Mouse (Mus musculus) left cerebral cortex, postnatal 10 days (tissue): ENCODE measurements around the gene Slc3a2. TPM values are rescaled to one million over a fixed set of nuclear protein-coding genes. Genes with fewer than 3 reads are reported as not detected.

Experiments used
- DNase-seq, 2 experiments: peaks; one replicate each; pipeline ENCODE4 v3.0.0; 2021 to 2022; ENCODE audit warnings: low spot score in 2 of 2, mixed read lengths in 1 of 2; ENCODE audit errors: extremely low spot score in 1 of 2
- intact Hi-C: fragments of 180-260 bp; cut with DNase I; formaldehyde crosslinking; loops from one replicate; pipeline ENCODE4 v1.15.1; 2025
- microRNA-seq: library from miRNA; unstranded; fragments of <30 nt; microRNA quantifications from one replicate; pipeline ENCODE4 v1.2.0, GENCODE M21; 2022
- total RNA-seq, 2 experiments: library from RNA; stranded (reverse); gene quantifications; 2 replicates each; pipeline ENCODE4 v1.2.3; 2021

Gene Slc3a2
- total RNA-seq, 2 experiments from 2014 or later, result 195 to 198 TPM

- DNase-seq, result no peak
- intact Hi-C loops, result no loop called here
These were observed 41.4 kb downstream of the Slc3a2 start for GRCm38 (mm10) chr19:8681633-8682362.

GRCm38 (mm10) chr19:8679031-8679779 is 44.0 kb downstream of the Slc3a2 start:
- peak in 1 of 2 experiments; percentile 85 for DNase-seq

GRCm38 (mm10) chr19:8673336-8674063 is 49.7 kb downstream of the Slc3a2 start:
- intact Hi-C loops, result no loop called here
- DNase-seq, result no peak

More at GRCm38 (mm10) chr19:8679031-8679779, 44.0 kb downstream of the Slc3a2 start:
- intact Hi-C loops, result no loop called here

GRCm38 (mm10) chr19:8672859-8673258 is 50.3 kb downstream of the Slc3a2 start:
- intact Hi-C loops, result no loop called here
- no peak for DNase-seq

GRCm38 (mm10) chr19:8665746-8666145 is 57.4 kb downstream of the Slc3a2 start:
- DNase-seq, result peak in 1 of 2 experiments; percentile 47

GRCm38 (mm10) chr19:8664859-8665258 is 58.3 kb downstream of the Slc3a2 start:
- peak in 1 of 2 experiments; percentile 65 for DNase-seq
- intact Hi-C loops, result no loop called here

More at GRCm38 (mm10) chr19:8665746-8666145, 57.4 kb downstream of the Slc3a2 start:
- intact Hi-C loops, result no loop called here

- intact Hi-C loops, result no loop called here
- peak; percentile 57 to 85 for DNase-seq
These were observed 59.2 kb downstream of the Slc3a2 start for GRCm38 (mm10) chr19:8663911-8664421.

- intact Hi-C loops, result no loop called here
- DNase-seq, result peak in 1 of 2 experiments; percentile 61
These were observed 59.8 kb downstream of the Slc3a2 start, which contains the start of gene Chrm1 for GRCm38 (mm10) chr19:8663360-8663839. Chrm1 (plus strand) TSS chr19:8663789.

- intact Hi-C loops, result no loop called here
- DNase-seq, result peak; percentile 80 to 89
These were observed 60.8 kb downstream of the Slc3a2 start for GRCm38 (mm10) chr19:8662337-8662736.

- intact Hi-C loops, result no loop called here
- peak; percentile 70 to 87 for DNase-seq
These were observed 61.3 kb downstream of the Slc3a2 start for GRCm38 (mm10) chr19:8661821-8662307.

Small RNAs within 50 kb of the gene (microRNA-seq; reads per million reads assigned to microRNA genes)
- not detected for gene Mir6992

Other genes with a start within 250 kb of the Slc3a2 start
- gene Slc22a8, start 132.1 kb downstream of the Slc3a2 start, total RNA-seq, result 10 to 100 TPM; 19.9 to 20.2 TPM
- gene Slc22a6, start 105.3 kb downstream of the Slc3a2 start, total RNA-seq, result 1 to 10 TPM; 4.9 to 5.9 TPM
- 100 to 1,000 TPM; 119 to 128 TPM for gene Chrm1, start 59.6 kb downstream of the Slc3a2 start, total RNA-seq
- 10 to 100 TPM; 47.3 to 47.4 TPM for gene Wdr74, start 12.5 kb upstream of the Slc3a2 start, total RNA-seq
- 1 to 10 TPM; 1.3 to 2.2 TPM for gene 1700092M07Rik, start 17.3 kb upstream of the Slc3a2 start, total RNA-seq
- 10 to 100 TPM; 68.1 to 69.0 TPM for gene Stx5a, start 18.0 kb upstream of the Slc3a2 start, total RNA-seq
- 10 to 100 TPM; 72.7 to 76.2 TPM for gene Nxf1, start 33.7 kb upstream of the Slc3a2 start, total RNA-seq
- gene Tmem223, start 47.6 kb upstream of the Slc3a2 start, total RNA-seq, result 10 to 100 TPM; 87.9 to 93.9 TPM
- 1 to 10 TPM; 7.2 to 8.9 TPM for gene Tmem179b, start 51.1 kb upstream of the Slc3a2 start, total RNA-seq
- gene Taf6l, start 63.0 kb upstream of the Slc3a2 start, total RNA-seq, result 10 to 100 TPM; 16.4 to 17.8 TPM
- gene Polr2g, start 75.2 kb upstream of the Slc3a2 start, total RNA-seq, result 100 to 1,000 TPM; 109 to 110 TPM
- gene Zbtb3, start 79.2 kb upstream of the Slc3a2 start, total RNA-seq, result 1 to 10 TPM; 4.5 to 5.5 TPM
- gene Ttc9c, start 96.0 kb upstream of the Slc3a2 start, total RNA-seq, result 10 to 100 TPM; 27.7 to 29.0 TPM
- 10 to 100 TPM; 98.6 to 98.9 TPM for gene Hnrnpul2, start 96.6 kb upstream of the Slc3a2 start, total RNA-seq
- 1 to 10 TPM in 1 of 2 experiments, not detected in 1; 1.9 TPM for gene AC129217.1, start 106.4 kb upstream of the Slc3a2 start, total RNA-seq
- 10 to 100 TPM; 96.1 to 97.0 TPM for gene Bscl2, start 114.1 kb upstream of the Slc3a2 start, total RNA-seq
- 100 to 1,000 TPM; 319 to 328 TPM for gene Gng3, start 115.8 kb upstream of the Slc3a2 start, total RNA-seq
- gene Lrrn4cl, start 127.4 kb upstream of the Slc3a2 start, total RNA-seq, result 1 to 10 TPM in 1 of 2 experiments, under 1 TPM in 1; 0.43 to 1.0 TPM
- 100 to 1,000 TPM; 101 TPM for gene Ubxn1, start 148.1 kb upstream of the Slc3a2 start, total RNA-seq
- 10 to 100 TPM; 26.1 to 33.3 TPM for gene Uqcc3, start 157.6 kb upstream of the Slc3a2 start, total RNA-seq
- 1 to 10 TPM; 3.4 to 7.9 TPM for gene Lbhd1, start 160.4 kb upstream of the Slc3a2 start, total RNA-seq
- not detected for gene Gm49403, start 160.6 kb upstream of the Slc3a2 start, total RNA-seq
- 10 to 100 TPM; 19.5 to 23.4 TPM for gene 1810009A15Rik, start 165.5 kb upstream of the Slc3a2 start, total RNA-seq
- 1 to 10 TPM in 1 of 2 experiments, not detected in 1; 1.7 TPM for gene Gm49416, start 165.6 kb upstream of the Slc3a2 start, total RNA-seq
- gene Ints5, start 169.6 kb upstream of the Slc3a2 start, total RNA-seq, result 10 to 100 TPM; 22.0 to 23.1 TPM
- 10 to 100 TPM; 94.4 to 96.8 TPM for gene Ganab, start 174.7 kb upstream of the Slc3a2 start, total RNA-seq
- 100 to 1,000 TPM; 141 to 144 TPM for gene B3gat3, start 197.0 kb upstream of the Slc3a2 start, total RNA-seq
- gene Rom1, start 206.0 kb upstream of the Slc3a2 start, total RNA-seq, result 1 to 10 TPM; 2.1 to 2.4 TPM
- gene Eml3, start 206.2 kb upstream of the Slc3a2 start, total RNA-seq, result 1 to 10 TPM; 7.5 to 8.5 TPM
- 10 to 100 TPM; 50.2 to 52.4 TPM for gene Mta2, start 218.5 kb upstream of the Slc3a2 start, total RNA-seq
- 10 to 100 TPM; 14.6 to 16.0 TPM for gene Tut1, start 230.5 kb upstream of the Slc3a2 start, total RNA-seq
- gene Eef1g, start 243.7 kb upstream of the Slc3a2 start, total RNA-seq, result 100 to 1,000 TPM; 228 to 251 TPM